Mouse (Mus musculus): ENCODE results near the gene Zmiz1. TPM values are rescaled to one million over a fixed set of nuclear protein-coding genes. Genes with fewer than 3 reads are reported as not detected.

The Zmiz1 gene
- polyA plus RNA-seq, 1 experiment, result 54.1 TPM

- H3K4me1 ChIP-seq, result peaks cover 95% of the 10 kb centered on the region
- H3K27me3 ChIP-seq (replicated peaks), result no peaks in the 10 kb centered on the region
- TF ChIP-seq FLI1 (IDR thresholded peaks at IDR 0.05; ENCODE audit: low read length), result no peak
- TF ChIP-seq GATA1 (IDR thresholded peaks at IDR 0.05; ENCODE audit: borderline replicate concordance, low read length), result no peak
- H3K9me3 ChIP-seq, result no peaks in the 10 kb centered on the region
- H3K4me3 ChIP-seq (replicated peaks), result no peak overlapping the region
- H3K36me3 ChIP-seq (replicated peaks; ENCODE audit: low read length), result peaks cover 92% of the 10 kb centered on the region
These were observed 49.2 kb downstream of the Zmiz1 start for GRCm38 (mm10) chr14:25508111-25508756.

GRCm38 (mm10) chr14:25508757-25509139, 49.8 kb downstream of the Zmiz1 start:
- Histone ChIP-seq H3K9me3 (no peaks in the 10 kb centered on the region), H3K4me1 (peaks cover 95% of the 10 kb centered on the region), H3K36me3 (replicated peaks; ENCODE audit: low read length) (peaks cover 90% of the 10 kb centered on the region), H3K27me3 (replicated peaks) (no peaks in the 10 kb centered on the region), H3K4me3 (replicated peaks) (no peak overlapping the region)
- TF ChIP-seq FLI1 (IDR thresholded peaks at IDR 0.05; ENCODE audit: low read length) (no peak), GATA1 (IDR thresholded peaks at IDR 0.05; ENCODE audit: borderline replicate concordance, low read length) (no peak)

- TF ChIP-seq GATA1 (IDR thresholded peaks at IDR 0.05; ENCODE audit: borderline replicate concordance, low read length) (no peak), FLI1 (IDR thresholded peaks at IDR 0.05; ENCODE audit: low read length) (no peak)
- Histone ChIP-seq H3K4me1 (peaks cover 95% of the 10 kb centered on the region), H3K36me3 (replicated peaks; ENCODE audit: low read length) (peaks cover 85% of the 10 kb centered on the region), H3K4me3 (replicated peaks) (no peak overlapping the region), H3K9me3 (no peaks in the 10 kb centered on the region), H3K27me3 (replicated peaks) (no peaks in the 10 kb centered on the region)
These were observed 50.6 kb downstream of the Zmiz1 start for GRCm38 (mm10) chr14:25509450-25510129.

- H3K4me1 ChIP-seq, result peaks cover 95% of the 10 kb centered on the region
- H3K4me3 ChIP-seq (replicated peaks), result no peak overlapping the region
- TF ChIP-seq GATA1 (IDR thresholded peaks at IDR 0.05; ENCODE audit: borderline replicate concordance, low read length), result no peak
- TF ChIP-seq FLI1 (IDR thresholded peaks at IDR 0.05; ENCODE audit: low read length), result no peak
- H3K27me3 ChIP-seq (replicated peaks), result no peaks in the 10 kb centered on the region
- no peaks in the 10 kb centered on the region for H3K9me3 ChIP-seq
- H3K36me3 ChIP-seq (replicated peaks; ENCODE audit: low read length), result peaks cover 82% of the 10 kb centered on the region
These were observed 51.4 kb downstream of the Zmiz1 start for GRCm38 (mm10) chr14:25510362-25510761.

- Histone ChIP-seq H3K27me3 (replicated peaks) (no peaks in the 10 kb centered on the region), H3K9me3 (no peaks in the 10 kb centered on the region), H3K36me3 (replicated peaks; ENCODE audit: low read length) (peaks cover 80% of the 10 kb centered on the region), H3K4me3 (replicated peaks) (no peak overlapping the region), H3K4me1 (peaks cover 95% of the 10 kb centered on the region)
- TF ChIP-seq FLI1 (IDR thresholded peaks at IDR 0.05; ENCODE audit: low read length), result no peak
- TF ChIP-seq GATA1 (IDR thresholded peaks at IDR 0.05; ENCODE audit: borderline replicate concordance, low read length), result no peak
These were observed 52.0 kb downstream of the Zmiz1 start for GRCm38 (mm10) chr14:25510987-25511386.

- Histone ChIP-seq H3K9me3 (no peaks in the 10 kb centered on the region), H3K27me3 (replicated peaks) (no peaks in the 10 kb centered on the region), H3K4me1 (peaks cover 95% of the 10 kb centered on the region), H3K36me3 (replicated peaks; ENCODE audit: low read length) (peaks cover 74% of the 10 kb centered on the region), H3K4me3 (replicated peaks) (no peak overlapping the region)
- no peak for TF ChIP-seq GATA1 (IDR thresholded peaks at IDR 0.05; ENCODE audit: borderline replicate concordance, low read length)
- TF ChIP-seq FLI1 (IDR thresholded peaks at IDR 0.05; ENCODE audit: low read length), result no peak
These were observed 52.6 kb downstream of the Zmiz1 start for GRCm38 (mm10) chr14:25511564-25511963.

- Histone ChIP-seq H3K27me3 (replicated peaks) (no peaks in the 10 kb centered on the region), H3K4me3 (replicated peaks) (no peak overlapping the region), H3K9me3 (no peaks in the 10 kb centered on the region), H3K4me1 (peaks cover 95% of the 10 kb centered on the region), H3K36me3 (replicated peaks; ENCODE audit: low read length) (peaks cover 70% of the 10 kb centered on the region)
- TF ChIP-seq FLI1 (IDR thresholded peaks at IDR 0.05; ENCODE audit: low read length) (no peak), GATA1 (IDR thresholded peaks at IDR 0.05; ENCODE audit: borderline replicate concordance, low read length) (no peak)
These were observed 53.0 kb downstream of the Zmiz1 start for GRCm38 (mm10) chr14:25511967-25512366.

- Histone ChIP-seq H3K4me1 (peaks cover 99% of the 10 kb centered on the region), H3K4me3 (replicated peaks) (no peak overlapping the region), H3K36me3 (replicated peaks; ENCODE audit: low read length) (peaks cover 64% of the 10 kb centered on the region), H3K27me3 (replicated peaks) (no peaks in the 10 kb centered on the region), H3K9me3 (no peaks in the 10 kb centered on the region)
- TF ChIP-seq FLI1 (IDR thresholded peaks at IDR 0.05; ENCODE audit: low read length) (no peak), GATA1 (IDR thresholded peaks at IDR 0.05; ENCODE audit: borderline replicate concordance, low read length) (no peak)
These were observed 53.8 kb downstream of the Zmiz1 start for GRCm38 (mm10) chr14:25512803-25513202.

- H3K9me3 ChIP-seq, result no peaks in the 10 kb centered on the region
- H3K4me3 ChIP-seq (replicated peaks), result no peak overlapping the region
- H3K27me3 ChIP-seq (replicated peaks), result no peaks in the 10 kb centered on the region
- peaks cover 100% of the 10 kb centered on the region for H3K4me1 ChIP-seq
- no peak for TF ChIP-seq GATA1 (IDR thresholded peaks at IDR 0.05; ENCODE audit: borderline replicate concordance, low read length)
- no peak for TF ChIP-seq FLI1 (IDR thresholded peaks at IDR 0.05; ENCODE audit: low read length)
- H3K36me3 ChIP-seq (replicated peaks; ENCODE audit: low read length), result peaks cover 64% of the 10 kb centered on the region
These were observed 54.5 kb downstream of the Zmiz1 start for GRCm38 (mm10) chr14:25513496-25513895.

GRCm38 (mm10) chr14:25514943-25515512, 56.0 kb downstream of the Zmiz1 start:
- Histone ChIP-seq H3K36me3 (replicated peaks; ENCODE audit: low read length) (peaks cover 60% of the 10 kb centered on the region), H3K4me3 (replicated peaks) (peak overlapping the region; percentile 15), H3K27me3 (replicated peaks) (no peaks in the 10 kb centered on the region), H3K4me1 (peaks cover 100% of the 10 kb centered on the region), H3K9me3 (no peaks in the 10 kb centered on the region)
- TF ChIP-seq FLI1 (IDR thresholded peaks at IDR 0.05; ENCODE audit: low read length), result no peak
- TF ChIP-seq GATA1 (IDR thresholded peaks at IDR 0.05; ENCODE audit: borderline replicate concordance, low read length), result no peak
